Mouse (Mus musculus) stomach, embryonic 15.5 days (tissue): ENCODE data around the gene Tram2. TPM values are rescaled to one million over a fixed set of nuclear protein-coding genes. Genes with fewer than 3 reads are reported as not detected.

Experiments
- ATAC-seq: fragments of 200-750 bp; cut with Nextera tagmentation; 2 replicates; pipeline ENCODE4 v1.8.0; 2017; ENCODE audit warnings: low read depth, moderate number of reproducible peaks, moderate TSS enrichment; ENCODE audit not compliant: insufficient read depth, low FRiP score
- H3K27ac ChIP-seq: fragments of 300-500 bp; sonication (generic); 2 replicates; pipeline ENCODE4 v1.5.1; 2015; ENCODE audit warnings: mild to moderate bottlenecking, inconsistent platforms
- H3K27me3 ChIP-seq: fragments of 300-500 bp; sonication (generic); replicated peaks from 2 replicates; pipeline ENCODE4 v1.6.1; 2015; ENCODE audit warnings: inconsistent platforms
- H3K36me3 ChIP-seq: fragments of 300-500 bp; sonication (generic); 2 replicates; pipeline ENCODE4 v1.6.1; 2015; ENCODE audit warnings: inconsistent platforms
- H3K4me1 ChIP-seq: fragments of 300-500 bp; sonication (generic); 2 replicates; pipeline ENCODE4 v1.6.1; 2015; ENCODE audit warnings: inconsistent platforms
- H3K4me2 ChIP-seq: fragments of 300-500 bp; sonication (generic); 2 replicates; pipeline ENCODE4 v1.6.1; 2015; ENCODE audit warnings: mild to moderate bottlenecking, inconsistent platforms
- H3K4me3 ChIP-seq: fragments of 300-500 bp; sonication (generic); replicated peaks from 2 replicates; pipeline ENCODE4 v1.5.1; 2015; ENCODE audit warnings: inconsistent platforms
- H3K9ac ChIP-seq: fragments of 300-500 bp; sonication (generic); 2 replicates; pipeline ENCODE4 v1.6.1; 2015; ENCODE audit warnings: inconsistent platforms
- H3K9me3 ChIP-seq: fragments of 300-500 bp; sonication (generic); 2 replicates; pipeline ENCODE4 v1.6.1; 2016; ENCODE audit warnings: inconsistent platforms
- WGBS: fragments of 180-500 bp; shearing (Covaris S2); methylation state at CpG from one replicate; pipeline ENCODE4 v1.1.7; 2015; 5-methylcytosine and 5-hydroxymethylcytosine counted together
- polyA plus RNA-seq: library from polyadenylated mRNA; unstranded; fragments of >200 nt; fragmentation: Nextera tagmentation; extraction: Ambion mirVana; gene quantifications from 2 replicates; pipeline ENCODE4 v1.2.1, GENCODE M21; 2015

Tram2 gene
- polyA plus RNA-seq, 1 experiment from 2014 or later: 6.3 TPM

- no peak for ATAC-seq
- Histone ChIP-seq H3K4me3 (no peak overlapping the region), H3K4me1 (no peaks in the 10 kb centered on the region), H3K9me3 (no peaks in the 10 kb centered on the region), H3K4me2 (no peak overlapping the region), H3K27me3 (no peaks in the 10 kb centered on the region), H3K27ac (no peak overlapping the region), H3K9ac (no peak overlapping the region), H3K36me3 (0 out of 2 replicates have a peak, but pooled peaks cover 7% of the 10 kb centered on the region)
- WGBS: 82% methylated on average over 5 of the region's 5 CpGs
These were observed 19.5 kb downstream of the Tram2 start for GRCm38 (mm10) chr1:21059385-21060109.

DNA sequence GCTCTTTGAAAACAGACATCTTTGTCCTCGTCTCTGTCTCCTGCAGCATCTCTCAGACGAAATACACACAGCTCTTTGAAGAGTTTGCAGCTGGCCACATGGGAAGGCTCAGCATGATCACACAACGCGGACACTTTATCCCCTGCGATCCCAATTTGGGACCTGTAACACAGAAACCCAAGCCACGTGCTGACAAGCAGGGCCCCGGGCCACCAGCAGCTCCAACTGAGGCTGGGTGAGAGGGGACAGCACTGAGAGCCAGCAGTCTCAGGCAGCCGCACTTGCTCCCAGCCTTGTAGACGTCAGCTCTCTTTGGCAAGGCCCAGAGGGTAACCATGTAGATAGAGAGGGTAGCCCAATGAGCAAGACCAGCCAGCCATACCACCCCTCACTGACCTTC lies 26.0 kb downstream of the Tram2 start:
- Histone ChIP-seq H3K9ac (no peak overlapping the region), H3K9me3 (no peaks in the 10 kb centered on the region), H3K27ac (no peak overlapping the region), H3K4me2 (no peak overlapping the region), H3K27me3 (no peaks in the 10 kb centered on the region), H3K4me1 (peaks cover 8% of the 10 kb centered on the region; the same call in 1 of the 2 replicates), H3K36me3 (0 out of 2 replicates have a peak, but pooled peaks cover 1% of the 10 kb centered on the region), H3K4me3 (no peak overlapping the region)
- WGBS: 61% methylated on average over 9 of the region's 9 CpGs
- no peak for ATAC-seq

DNA sequence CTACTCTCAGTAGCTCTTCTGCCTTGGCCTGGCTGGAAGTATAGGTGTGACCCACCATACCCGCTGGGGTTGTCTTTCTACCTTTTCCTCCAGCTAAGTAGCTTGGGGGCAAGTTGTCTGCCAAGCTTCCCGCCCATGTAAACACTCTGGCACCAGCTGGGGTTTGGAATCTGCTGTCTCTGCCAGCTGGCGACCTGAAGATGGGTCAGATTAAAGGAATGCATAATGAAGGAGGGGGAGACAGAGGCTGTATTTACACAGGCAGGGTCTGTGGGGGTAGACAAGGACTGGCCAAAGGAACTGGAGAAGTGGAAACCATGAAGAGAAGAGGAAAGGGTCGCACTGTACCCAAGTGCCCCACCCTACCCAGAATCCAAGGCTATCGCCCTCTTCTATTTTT lies 26.4 kb downstream of the Tram2 start:
- no peaks in the 10 kb centered on the region for H3K36me3 ChIP-seq
- ATAC-seq: no peak; the same call in 1 of the 2 replicates
- no peaks in the 10 kb centered on the region for H3K9me3 ChIP-seq
- H3K4me2 ChIP-seq: no peak overlapping the region
- H3K27me3 ChIP-seq: no peaks in the 10 kb centered on the region
- WGBS: 36% methylated on average over 5 of the region's 5 CpGs
- H3K9ac ChIP-seq: no peak overlapping the region
- no peak overlapping the region for H3K27ac ChIP-seq
- no peak overlapping the region for H3K4me3 ChIP-seq
- peaks cover 8% of the 10 kb centered on the region; the same call in 1 of the 2 replicates for H3K4me1 ChIP-seq

DNA sequence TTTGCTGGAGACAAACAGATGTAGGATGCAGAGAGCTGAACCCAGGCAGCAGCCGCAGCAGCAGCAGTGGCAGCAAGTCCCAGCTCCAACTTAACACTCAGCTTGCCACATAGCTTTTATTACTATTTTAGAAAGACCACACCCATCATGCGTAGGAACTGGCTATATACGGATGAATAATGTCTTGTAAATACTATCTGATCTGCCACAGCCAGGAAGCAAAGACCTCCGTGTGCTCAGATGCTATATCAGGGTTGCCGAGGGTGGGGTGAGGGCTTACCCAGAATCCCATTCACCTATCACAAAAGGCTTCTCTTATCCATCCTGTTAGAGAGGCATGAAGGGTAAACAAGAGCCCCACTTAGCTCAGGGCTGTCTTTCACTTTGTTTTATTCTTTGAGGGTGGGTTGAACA lies 26.9 kb downstream of the Tram2 start:
- H3K9ac ChIP-seq: no peak overlapping the region

GRCm38 (mm10) chr1:21049005-21049404 lies 30.0 kb downstream of the Tram2 start:
- H3K4me1 ChIP-seq: peaks cover 8% of the 10 kb centered on the region; the same call in 1 of the 2 replicates
- H3K27ac ChIP-seq: no peak overlapping the region
- 84% methylated on average over 5 of the region's 5 CpGs for WGBS
- no peak for ATAC-seq
- H3K36me3 ChIP-seq: no peaks in the 10 kb centered on the region
- no peak overlapping the region for H3K4me2 ChIP-seq
- no peaks in the 10 kb centered on the region for H3K27me3 ChIP-seq
- H3K4me3 ChIP-seq: no peak overlapping the region
- no peaks in the 10 kb centered on the region for H3K9me3 ChIP-seq
- no peak overlapping the region for H3K9ac ChIP-seq

More for the DNA sequence above, 26.9 kb downstream of the Tram2 start:
- Histone ChIP-seq H3K27ac (no peak overlapping the region), H3K36me3 (no peaks in the 10 kb centered on the region), H3K4me1 (peaks cover 8% of the 10 kb centered on the region; the same call in 1 of the 2 replicates), H3K4me2 (no peak overlapping the region), H3K4me3 (no peak overlapping the region), H3K27me3 (no peaks in the 10 kb centered on the region), H3K9me3 (no peaks in the 10 kb centered on the region)
- peak; percentile 28 for ATAC-seq
- 28% methylated on average over 5 of the region's 5 CpGs for WGBS

DNA sequence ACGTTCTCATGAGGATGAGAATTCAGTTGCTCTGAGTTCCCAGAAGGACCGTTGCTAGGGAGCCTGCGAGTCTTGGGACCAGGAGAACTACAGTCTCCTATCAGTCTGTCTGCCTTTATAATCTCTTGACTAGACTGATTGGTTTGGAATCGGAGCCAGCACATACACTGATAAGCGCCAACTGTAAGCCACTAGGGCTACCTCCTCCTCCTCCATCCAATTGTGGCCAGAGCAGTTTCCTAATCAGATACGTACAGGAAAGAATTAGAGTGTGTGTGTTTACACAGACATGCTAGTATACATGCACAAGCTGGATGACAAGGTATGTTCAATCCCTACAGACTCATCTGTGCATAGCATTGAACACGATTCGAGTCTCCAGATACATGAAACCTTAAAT lies 30.6 kb downstream of the Tram2 start:
- H3K9me3 ChIP-seq: no peaks in the 10 kb centered on the region
- no peak overlapping the region for H3K4me2 ChIP-seq
- 77% methylated on average over 8 of the region's 8 CpGs for WGBS
- no peak overlapping the region for H3K27ac ChIP-seq
- H3K9ac ChIP-seq: no peak overlapping the region
- peaks cover 8% of the 10 kb centered on the region; the same call in 1 of the 2 replicates for H3K4me1 ChIP-seq
- H3K36me3 ChIP-seq: no peaks in the 10 kb centered on the region
- ATAC-seq: no peak
- no peaks in the 10 kb centered on the region for H3K27me3 ChIP-seq
- H3K4me3 ChIP-seq: no peak overlapping the region

- no peaks in the 10 kb centered on the region for H3K9me3 ChIP-seq
- H3K9ac ChIP-seq: no peak overlapping the region
- no peak overlapping the region for H3K27ac ChIP-seq
- H3K36me3 ChIP-seq: no peaks in the 10 kb centered on the region
- H3K4me3 ChIP-seq: no peak overlapping the region
- ATAC-seq: no peak
- H3K4me2 ChIP-seq: no peak overlapping the region
- no peaks in the 10 kb centered on the region for H3K27me3 ChIP-seq
- 90% methylated on average over 7 of the region's 7 CpGs for WGBS
- 0 out of 2 replicates have a peak, but pooled peaks cover 3% of the 10 kb centered on the region for H3K4me1 ChIP-seq
These were observed 36.6 kb downstream of the Tram2 start for GRCm38 (mm10) chr1:21042461-21042860.

- Histone ChIP-seq H3K27me3 (no peaks in the 10 kb centered on the region), H3K9me3 (no peaks in the 10 kb centered on the region), H3K4me3 (no peak overlapping the region), H3K36me3 (no peaks in the 10 kb centered on the region), H3K4me2 (no peak overlapping the region), H3K4me1 (0 out of 2 replicates have a peak, but pooled peaks cover 3% of the 10 kb centered on the region), H3K9ac (no peak overlapping the region), H3K27ac (no peak overlapping the region)
- 30% methylated on average over 7 of the region's 7 CpGs for WGBS
- ATAC-seq: peak; percentile 60; the same call in 1 of the 2 replicates
These were observed 38.3 kb downstream of the Tram2 start for GRCm38 (mm10) chr1:21040610-21041326.

GRCm38 (mm10) chr1:21040173-21040572 lies 38.9 kb downstream of the Tram2 start:
- no peak for ATAC-seq
- no peaks in the 10 kb centered on the region for H3K36me3 ChIP-seq
- H3K4me2 ChIP-seq: no peak overlapping the region
- no peak overlapping the region for H3K27ac ChIP-seq
- no peaks in the 10 kb centered on the region for H3K9me3 ChIP-seq
- 0 out of 2 replicates have a peak, but pooled peaks cover 3% of the 10 kb centered on the region for H3K4me1 ChIP-seq
- WGBS: 82% methylated on average over 7 of the region's 7 CpGs
- no peak overlapping the region for H3K9ac ChIP-seq
- no peaks in the 10 kb centered on the region for H3K27me3 ChIP-seq
- H3K4me3 ChIP-seq: no peak overlapping the region

DNA sequence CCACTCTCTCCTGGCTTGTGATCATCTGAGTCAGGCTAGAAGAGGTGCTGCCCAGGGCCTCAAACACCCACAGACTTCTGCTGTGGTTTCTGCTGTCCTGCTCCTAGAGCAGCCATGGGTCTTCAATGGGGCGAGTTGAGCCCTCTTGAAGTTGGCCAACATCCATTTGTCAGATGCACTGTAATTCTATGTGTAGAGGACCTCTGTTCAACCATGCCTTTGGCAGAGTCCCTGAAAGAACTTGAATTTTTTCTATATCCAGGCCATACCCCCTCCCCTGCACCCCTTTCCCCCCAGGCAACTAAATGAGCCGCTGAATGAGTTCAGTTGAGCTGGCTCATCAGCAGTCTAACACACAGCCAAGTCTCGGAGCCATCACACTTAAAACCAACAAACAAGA lies 39.5 kb downstream of the Tram2 start:
- no peak for ATAC-seq
- Histone ChIP-seq H3K27me3 (no peaks in the 10 kb centered on the region), H3K27ac (no peak overlapping the region), H3K36me3 (no peaks in the 10 kb centered on the region), H3K9ac (no peak overlapping the region), H3K9me3 (no peaks in the 10 kb centered on the region), H3K4me2 (no peak overlapping the region), H3K4me1 (0 out of 2 replicates have a peak, but pooled peaks cover 3% of the 10 kb centered on the region), H3K4me3 (no peak overlapping the region)
- WGBS: 90% methylated on average over 3 of the region's 3 CpGs

GRCm38 (mm10) chr1:21037881-21038601 lies 41.0 kb downstream of the Tram2 start:
- H3K9ac ChIP-seq: no peak overlapping the region
- no peaks in the 10 kb centered on the region for H3K27me3 ChIP-seq
- H3K4me3 ChIP-seq: no peak overlapping the region
- no peak for ATAC-seq
- no peaks in the 10 kb centered on the region for H3K36me3 ChIP-seq
- WGBS: 82% methylated on average over 6 of the region's 6 CpGs
- 0 out of 2 replicates have a peak, but pooled peaks cover 3% of the 10 kb centered on the region for H3K4me1 ChIP-seq
- no peaks in the 10 kb centered on the region for H3K9me3 ChIP-seq
- H3K4me2 ChIP-seq: no peak overlapping the region
- no peak overlapping the region for H3K27ac ChIP-seq
